31 mouse cellular contexts compared by ENCODE assay signal in the genomic region with DNA sequence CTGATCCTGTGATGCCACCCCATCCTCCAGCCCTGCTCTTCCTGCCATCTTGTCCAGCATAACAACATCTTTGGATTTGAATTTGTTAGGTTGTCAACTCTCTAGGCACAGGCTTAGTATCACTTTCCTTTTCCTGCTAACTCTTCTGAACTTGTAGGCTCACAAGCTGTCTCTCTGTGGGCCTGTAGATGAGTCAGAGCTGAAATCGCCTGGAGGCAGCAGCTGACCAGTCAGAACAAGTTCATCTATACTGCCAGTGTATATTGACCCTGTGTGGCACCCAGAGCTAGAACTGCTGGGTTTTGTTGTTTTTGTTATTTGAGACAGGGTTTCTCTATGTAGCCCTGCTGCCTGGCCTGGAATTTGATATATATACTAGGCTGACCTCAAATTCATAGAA. TPM values are rescaled to one million over a fixed set of nuclear protein-coding genes. Genes with fewer than 3 reads are reported as not detected.
DNase-seq lines count a peak whose midpoint lies in the region; ATAC-seq and TF ChIP-seq lines count a peak whose summit lies in the region.
"Had no signal": no experiment of that assay in that cellular context is flagged by ENCODE, and none has a peak within 500 bp of the region (broad histone marks: within the 10 kb centered on the region; RNA-seq: fewer than 3 reads in every experiment).

No protein-coding gene starts in this region.

- no peaks in the 10 kb centered on the region for H3K9me3 ChIP-seq in intestine, postnatal 0 days (ENCODE audit: control insufficient read depth)
- no peaks in the 10 kb centered on the region for H3K9me3 ChIP-seq in intestine, embryonic 15.5 days
- no peaks in the 10 kb centered on the region for H3K9me3 ChIP-seq in liver, embryonic 12.5 days (replicated peaks)
- H3K9me3 ChIP-seq: heart, embryonic 13.5 days; hindbrain, embryonic 13.5 days; limb, embryonic 12.5 days had no signal

- H3K27ac ChIP-seq in intestine, postnatal 0 days (ENCODE audit: low read depth, low read length), result no peak overlapping the region
- no peak overlapping the region for H3K27ac ChIP-seq in intestine, embryonic 15.5 days
- H3K27ac ChIP-seq in macrophage, result peak overlapping the region; percentile 48
- no peak overlapping the region for H3K27ac ChIP-seq in liver, embryonic 12.5 days
- H3K27ac ChIP-seq: heart, adult 2 months; heart, embryonic 13.5 days; hindbrain, embryonic 13.5 days; limb, embryonic 12.5 days had no signal

- DNase-seq in 3T3-L1 (ENCODE audit: low read depth, low spot score), result peak; percentile 94
- peak; percentile 87 for DNase-seq in NIH3T3 (ENCODE audit: low read depth)
- no peak for DNase-seq in heart, postnatal 36 days
- no peak for DNase-seq in frontal cortex, postnatal 25 days (ENCODE audit: low spot score in 2 of 2)
- DNase-seq: adrenal gland, postnatal 25 days; cerebellum, adult 9-10 months; gastrocnemius, postnatal 36 days; heart, adult 2 months; heart, postnatal 14 days; kidney, adult 8-10 months; kidney, postnatal 4 days; lung, adult 18-20 months; midbrain, embryonic 14.5 days; right cerebral cortex, postnatal 25 days; thymus, postnatal 25 days had no signal

- no peaks in the 10 kb centered on the region for H3K27me3 ChIP-seq in intestine, postnatal 0 days (replicated peaks; ENCODE audit: control insufficient read depth, insufficient read depth, low read length)
- no peaks in the 10 kb centered on the region for H3K27me3 ChIP-seq in intestine, embryonic 15.5 days (replicated peaks)
- H3K27me3 ChIP-seq in liver, embryonic 12.5 days (replicated peaks), result no peaks in the 10 kb centered on the region
- H3K27me3 ChIP-seq: heart, embryonic 13.5 days; hindbrain, embryonic 13.5 days; limb, embryonic 12.5 days had no signal

- H3K4me2 ChIP-seq in intestine, postnatal 0 days (replicated peaks; ENCODE audit: low read depth), result no peak overlapping the region
- no peak overlapping the region for H3K4me2 ChIP-seq in intestine, embryonic 15.5 days (replicated peaks)
- H3K4me2 ChIP-seq in liver, embryonic 12.5 days, result no peak overlapping the region
- H3K4me2 ChIP-seq: heart, embryonic 13.5 days; hindbrain, embryonic 13.5 days; limb, embryonic 12.5 days; liver, embryonic 11.5 days had no signal

- no peaks in the 10 kb centered on the region for H3K36me3 ChIP-seq in intestine, postnatal 0 days (ENCODE audit: control insufficient read depth, insufficient read depth)
- no peaks in the 10 kb centered on the region for H3K36me3 ChIP-seq in intestine, embryonic 15.5 days
- H3K36me3 ChIP-seq in macrophage (ENCODE audit: inconsistent target), result no peaks in the 10 kb centered on the region
- H3K36me3 ChIP-seq in liver, embryonic 12.5 days, result no peaks in the 10 kb centered on the region

- 59% methylated on average over 1 of the region's 1 CpGs for WGBS in intestine, postnatal 0 days
- 77% methylated on average over 1 of the region's 1 CpGs for WGBS in intestine, embryonic 15.5 days
- WGBS in macrophage (ENCODE audit: missing documents), result 29% methylated on average over 1 of the region's 1 CpGs
- 55% methylated on average over 1 of the region's 1 CpGs for WGBS in liver, embryonic 12.5 days (ENCODE audit: insufficient replicate concordance)

- H3K4me3 ChIP-seq in intestine, postnatal 0 days (ENCODE audit: low read depth, low read length), result no peak overlapping the region
- no peak overlapping the region for H3K4me3 ChIP-seq in intestine, embryonic 15.5 days (replicated peaks)
- no peak overlapping the region for H3K4me3 ChIP-seq in macrophage (ENCODE audit: inconsistent target)
- H3K4me3 ChIP-seq in liver, embryonic 12.5 days, result no peak overlapping the region
- H3K4me3 ChIP-seq: heart, adult 2 months; heart, embryonic 13.5 days; hindbrain, embryonic 13.5 days; limb, embryonic 12.5 days had no signal

- TF ChIP-seq CTCF in intestine, postnatal 0 days (IDR thresholded peaks at IDR 0.05; ENCODE audit: low read depth), result no peak

- no peak overlapping the region for H3K9ac ChIP-seq in intestine, postnatal 0 days (ENCODE audit: low read depth, low read length)
- no peak overlapping the region for H3K9ac ChIP-seq in intestine, embryonic 15.5 days
- H3K9ac ChIP-seq in liver, embryonic 12.5 days, result no peak overlapping the region
- H3K9ac ChIP-seq: heart, embryonic 13.5 days; hindbrain, embryonic 13.5 days; limb, embryonic 12.5 days had no signal

- 0 out of 2 replicates have a peak, but pooled peaks cover 4% of the 10 kb centered on the region for H3K4me1 ChIP-seq in intestine, postnatal 0 days (replicated peaks; ENCODE audit: control insufficient read depth, insufficient read depth, low read length)
- H3K4me1 ChIP-seq in intestine, embryonic 15.5 days (replicated peaks), result peaks cover 11% of the 10 kb centered on the region
- peaks cover 27% of the 10 kb centered on the region for H3K4me1 ChIP-seq in liver, embryonic 12.5 days
- H3K4me1 ChIP-seq: hindbrain, embryonic 13.5 days; limb, embryonic 12.5 days had no signal

- intact Hi-C loops in heart, postnatal 36 days (cut with DNase I), result no loop called here

- peaks cover 6% of the 10 kb centered on the region; the same call in 1 of the 2 replicates for H3K79me2 ChIP-seq in macrophage (ENCODE audit: inconsistent target)

- 0 out of 2 replicates have a peak, but pooled peaks have one; percentile 28 for ATAC-seq in intestine, postnatal 0 days
- no peak for ATAC-seq in intestine, embryonic 15.5 days
- ATAC-seq in liver, embryonic 12.5 days, result no peak
- ATAC-seq: inflammation-experienced regulatory T-cells, adult 6 months had no signal

RNA-seq across cellular contexts. Expression of a gene that starts 32.0 kb away (rescaled TPM):
- polyA plus RNA-seq in intestine, postnatal 0 days (2015; fragmentation: Nextera tagmentation; extraction: Ambion mirVana), result 24.2 and 26.2 TPM in 2 replicates
- polyA plus RNA-seq in intestine, embryonic 15.5 days (2015; fragmentation: Nextera tagmentation; extraction: Ambion mirVana), result 27.8 and 29.0 TPM in 2 replicates
- 1,000 to 10,000 TPM in 1 of 26 experiments, 100 to 1,000 TPM in 25; 272 to 1,028 (median 411) TPM for total RNA-seq in macrophage (2018; cell fraction: chromatin; rRNA removed)
- total RNA-seq in macrophage (2018; cell fraction: cytosol; rRNA removed), result 100 to 1,000 TPM; 113 to 207 (median 161) TPM
- total RNA-seq in macrophage (2018; cell fraction: nucleus; rRNA removed), result 100 to 1,000 TPM; 245 to 755 (median 378) TPM
- 66.7 to 127 TPM (median 117 TPM) in 3 replicates for polyA plus RNA-seq in macrophage (2018)
- polyA plus RNA-seq in liver, embryonic 12.5 days (2016; fragmentation: Nextera tagmentation; extraction: Ambion mirVana), result 23.1 and 25.9 TPM in 2 replicates
- 10 to 100 TPM; 23.1 to 27.3 TPM for total RNA-seq in heart, postnatal 36 days (2021)

RNA-seq across cellular contexts. Expression of a gene that starts 35.5 kb away (rescaled TPM):
- polyA plus RNA-seq in intestine, postnatal 0 days (2015; fragmentation: Nextera tagmentation; extraction: Ambion mirVana), result 1.7 and 2.0 TPM in 2 replicates
- polyA plus RNA-seq in intestine, embryonic 15.5 days (2015; fragmentation: Nextera tagmentation; extraction: Ambion mirVana), result 3.2 TPM in 2 replicates
- total RNA-seq in macrophage (2018; cell fraction: chromatin; rRNA removed), result 10 to 100 TPM in 15 of 26 experiments, 1 to 10 TPM in 11; 2.0 to 22.1 (median 14.3) TPM
- total RNA-seq in macrophage (2018; cell fraction: cytosol; rRNA removed), result 1 to 10 TPM; 3.9 to 8.9 (median 5.8) TPM
- total RNA-seq in macrophage (2018; cell fraction: nucleus; rRNA removed), result 10 to 100 TPM in 16 of 26 experiments, 1 to 10 TPM in 10; 5.0 to 20.2 (median 11.0) TPM
- polyA plus RNA-seq in macrophage (2018), result 3.6 to 6.2 TPM (median 4.9 TPM) in 3 replicates
- polyA plus RNA-seq in liver, embryonic 12.5 days (2016; fragmentation: Nextera tagmentation; extraction: Ambion mirVana), result 1.6 and 1.7 TPM in 2 replicates
- 10 to 100 TPM in 1 of 2 experiments, 1 to 10 TPM in 1; 10.0 to 14.3 TPM for total RNA-seq in heart, postnatal 36 days (2021)

RNA-seq across cellular contexts. Expression of a gene that starts 42.5 kb away (rescaled TPM):
- 0.93 and 1.7 TPM in 2 replicates for polyA plus RNA-seq in intestine, postnatal 0 days (2015; fragmentation: Nextera tagmentation; extraction: Ambion mirVana)
- polyA plus RNA-seq in intestine, embryonic 15.5 days (2015; fragmentation: Nextera tagmentation; extraction: Ambion mirVana), result 1.1 and 1.8 TPM in 2 replicates
- not detected for total RNA-seq in macrophage (2018; cell fraction: chromatin; rRNA removed)
- total RNA-seq in macrophage (2018; cell fraction: cytosol; rRNA removed), result not detected
- not detected for total RNA-seq in macrophage (2018; cell fraction: nucleus; rRNA removed)
- not detected in 3 replicates for polyA plus RNA-seq in macrophage (2018)
- polyA plus RNA-seq in liver, embryonic 12.5 days (2016; fragmentation: Nextera tagmentation; extraction: Ambion mirVana), result not detected in 2 replicates
- not detected for total RNA-seq in heart, postnatal 36 days (2021)
- total RNA-seq: adrenal gland, postnatal 25 days; gastrocnemius, adult 18-20 months; gastrocnemius, postnatal 36 days; heart, adult 2 months; heart, postnatal 14 days; left cerebral cortex, postnatal 14 days; megakaryocyte-erythroid progenitor cell, adult 5-6 weeks had no signal
- polyA plus RNA-seq: embryonic facial prominence, embryonic 11.5 days; forebrain, embryonic 11.5 days; heart, embryonic 13.5 days; hindbrain, embryonic 13.5 days; inflammation-experienced regulatory T-cells, adult 6 months; liver, embryonic 11.5 days; midbrain, embryonic 14.5 days; neural tube, embryonic 11.5 days; spleen, adult 2 months had no signal

Comparison
In these comparisons a context has a peak if more than half of its experiments do, and no peak if none do; other contexts are left out.
1. DNase-seq: peak in 3T3-L1 (single experiment) and NIH3T3 (single experiment); none in heart, postnatal 36 days (0 of 2) and frontal cortex, postnatal 25 days (0 of 2).